Mouse (Mus musculus) right cerebral cortex, postnatal 14 days (tissue): ENCODE measurements around the gene Mrtfb.

Source experiments
- DNase-seq: peaks from one replicate; pipeline ENCODE4 v3.0.0; 2022

The Mrtfb gene

DNA sequence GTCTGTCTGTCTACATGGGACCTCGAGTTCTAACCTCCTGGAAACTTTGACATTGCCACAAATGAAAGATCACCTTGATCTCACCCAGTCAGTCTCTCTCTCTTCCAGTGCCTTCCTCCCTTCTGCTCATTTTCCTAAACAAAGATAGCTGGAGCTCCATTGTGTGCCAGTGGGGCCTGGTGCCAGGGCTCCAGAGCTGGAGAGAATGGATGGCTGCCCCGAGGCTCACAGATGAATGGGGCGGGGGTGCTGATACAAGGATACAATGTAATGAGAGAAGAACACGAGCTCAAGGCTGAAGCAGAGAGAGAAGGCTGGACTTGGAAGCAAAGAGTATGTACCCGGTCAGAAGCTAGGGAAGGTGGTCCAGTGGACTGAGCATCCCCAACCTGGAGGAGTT, 189.2 kb downstream of the Mrtfb start:
- no peak for DNase-seq

- DNase-seq: peak; percentile 17
These were observed 190.2 kb downstream of the Mrtfb start for GRCm38 (mm10) chr16:13446488-13446887.

DNA sequence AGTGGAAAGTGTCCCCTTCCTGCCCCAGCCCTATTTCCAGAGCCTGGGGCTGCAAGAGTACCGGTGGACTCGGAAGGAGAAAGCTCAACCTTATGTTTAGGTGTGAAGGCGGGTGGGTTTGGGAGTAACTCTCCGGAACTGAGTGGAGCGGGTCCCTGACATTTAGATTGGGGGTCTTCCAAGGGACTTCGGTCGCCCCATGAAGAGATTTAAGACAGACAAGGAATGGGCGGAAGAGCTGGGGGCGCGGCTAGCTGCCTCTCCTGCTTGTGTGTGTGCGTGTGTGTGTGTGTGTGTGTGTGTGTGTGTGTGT, 190.6 kb downstream of the Mrtfb start:
- no peak for DNase-seq

DNA sequence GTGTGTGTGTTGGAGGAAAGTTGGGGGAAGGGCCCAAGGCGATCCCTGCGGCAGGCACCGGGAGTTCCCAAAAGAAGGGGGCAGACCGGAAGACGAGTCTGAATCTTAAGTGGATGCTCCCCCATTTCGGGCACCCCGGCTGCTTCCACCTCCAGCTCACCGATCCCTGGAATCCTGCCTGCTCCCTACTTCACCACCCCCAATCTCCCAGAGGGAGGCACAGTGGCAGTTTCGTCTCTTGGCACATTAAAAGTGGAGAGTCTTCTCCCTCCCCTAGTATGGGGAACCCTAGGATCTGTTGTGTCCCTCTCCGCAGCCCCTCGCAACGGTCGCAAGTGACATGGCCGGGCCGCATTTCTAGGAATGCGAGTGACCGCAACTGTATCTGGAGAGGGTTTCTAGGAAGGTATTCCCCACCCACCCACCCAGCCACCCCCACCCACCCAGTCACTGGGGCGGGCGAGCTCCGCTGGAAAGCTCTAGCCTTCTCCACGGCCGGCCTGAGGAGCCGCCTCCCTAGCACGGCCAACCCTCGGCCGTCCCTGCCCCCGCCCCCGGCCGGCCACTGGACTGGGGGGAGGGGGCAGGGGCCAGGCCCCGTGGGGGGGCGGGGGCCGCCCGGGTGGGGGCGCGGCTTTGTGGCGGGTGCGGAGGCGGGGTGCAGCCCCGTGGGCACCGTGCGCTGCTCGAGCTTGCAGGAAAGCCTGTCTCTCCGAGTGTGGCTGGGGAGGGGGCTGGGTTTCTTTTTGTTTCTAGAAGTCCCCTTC, 191.2 kb downstream of the Mrtfb start:
- peak; percentile 71 for DNase-seq

GRCm38 (mm10) chr16:13448051-13448705, 191.9 kb downstream of the Mrtfb start:
- DNase-seq: peak; percentile 63

DNA sequence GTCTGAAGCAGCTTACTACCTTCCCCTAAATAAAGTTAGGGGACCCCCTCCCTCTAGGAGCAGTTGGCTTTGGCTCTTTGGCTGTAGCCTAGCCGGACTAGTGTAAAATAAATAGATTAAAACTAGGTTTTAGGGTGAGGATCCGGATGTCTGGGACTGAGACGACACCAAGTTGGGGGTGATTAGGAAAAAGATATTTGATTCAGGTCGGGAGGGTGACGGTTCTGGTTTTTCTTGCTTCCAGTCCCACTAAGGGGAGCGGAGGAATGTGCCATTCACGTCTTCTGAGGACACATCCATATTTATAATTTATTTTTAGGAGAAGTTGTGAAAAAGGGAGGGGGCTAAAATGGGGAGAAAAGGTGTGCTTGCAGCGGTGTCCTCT, 192.4 kb downstream of the Mrtfb start:
- DNase-seq: no peak

DNA sequence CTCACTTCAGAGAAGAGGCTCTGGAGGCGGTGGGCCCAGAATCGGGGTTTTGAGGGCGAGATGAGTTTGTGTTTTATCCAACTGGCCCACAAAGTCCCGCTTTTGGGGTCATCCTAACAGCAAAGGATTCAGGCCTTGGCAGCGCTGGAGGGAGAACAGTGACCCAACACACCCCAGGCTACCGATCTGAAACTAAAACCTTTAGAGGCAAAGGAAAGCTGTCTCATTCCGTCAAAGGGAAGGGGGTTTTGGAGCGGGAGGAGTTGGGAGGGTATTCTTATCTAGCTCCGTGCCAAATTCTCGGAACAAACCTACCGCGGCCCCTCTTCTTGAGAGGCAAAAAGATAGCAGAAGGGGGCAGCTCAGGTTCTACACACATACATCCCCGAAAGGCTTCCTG, 193.2 kb downstream of the Mrtfb start:
- no peak for DNase-seq

DNA sequence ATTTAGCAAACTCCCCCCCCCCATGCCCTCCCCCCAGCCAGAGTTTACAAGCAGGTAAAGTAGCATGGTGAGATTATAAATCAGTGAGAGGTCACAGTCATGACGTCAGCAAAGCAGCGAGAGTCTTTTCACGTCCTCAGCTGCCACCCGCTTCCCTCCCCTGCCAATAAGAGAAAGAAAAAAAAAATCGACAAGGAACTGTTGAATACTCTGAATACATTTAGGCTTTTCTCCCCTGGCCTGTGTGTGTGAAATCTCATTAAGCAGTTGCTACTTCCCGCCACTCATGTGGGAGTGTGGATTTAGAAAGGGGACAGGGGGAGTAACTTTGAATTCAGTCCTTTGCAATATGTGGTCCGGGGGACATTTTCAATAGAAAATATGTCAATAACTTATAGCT, 194.6 kb downstream of the Mrtfb start:
- DNase-seq: no peak

- DNase-seq: peak; percentile 31
These were observed 195.7 kb downstream of the Mrtfb start for GRCm38 (mm10) chr16:13451991-13452390.

DNA sequence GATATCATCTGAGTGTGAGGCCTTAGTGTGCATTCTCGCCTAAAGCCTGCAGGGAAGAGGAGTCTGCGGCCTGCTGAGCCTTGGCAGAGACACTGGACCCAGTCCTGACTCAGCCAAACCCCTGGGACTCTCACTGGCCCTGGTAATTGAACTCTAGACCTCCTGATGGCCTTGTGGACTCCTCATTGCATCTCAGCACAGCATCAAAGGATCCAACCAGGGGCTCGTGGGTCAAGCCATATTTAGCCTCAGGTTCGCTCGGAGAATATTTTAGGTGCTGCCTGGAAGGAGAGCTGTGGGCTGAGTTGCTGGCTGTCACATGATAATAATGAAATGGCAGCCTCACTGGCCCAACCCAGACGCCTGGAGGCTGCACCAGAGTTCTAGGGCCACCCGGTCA, 196.4 kb downstream of the Mrtfb start:
- no peak for DNase-seq

- DNase-seq: no peak
These were observed 197.8 kb downstream of the Mrtfb start for GRCm38 (mm10) chr16:13454026-13454600.

DNA sequence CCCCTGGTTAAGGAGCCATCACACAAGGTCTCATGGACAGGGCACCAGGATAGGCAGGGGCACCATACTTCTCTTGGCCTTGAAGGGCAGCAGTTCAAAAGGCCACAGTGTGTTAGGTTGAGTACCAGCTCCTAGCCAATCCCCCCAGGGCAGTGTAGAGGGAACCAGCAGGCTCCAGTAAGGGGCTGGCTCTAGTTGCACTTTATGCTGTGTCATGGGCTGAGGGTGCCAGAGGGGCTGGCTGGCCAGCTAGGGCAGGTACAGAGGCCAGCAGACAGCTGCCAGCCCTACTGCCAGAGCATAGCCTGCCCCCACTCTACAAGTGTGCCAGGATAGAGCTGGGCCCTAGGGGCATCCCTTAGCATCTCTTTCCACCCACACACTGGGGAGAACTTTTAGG, 199.3 kb downstream of the Mrtfb start:
- no peak for DNase-seq

DNA sequence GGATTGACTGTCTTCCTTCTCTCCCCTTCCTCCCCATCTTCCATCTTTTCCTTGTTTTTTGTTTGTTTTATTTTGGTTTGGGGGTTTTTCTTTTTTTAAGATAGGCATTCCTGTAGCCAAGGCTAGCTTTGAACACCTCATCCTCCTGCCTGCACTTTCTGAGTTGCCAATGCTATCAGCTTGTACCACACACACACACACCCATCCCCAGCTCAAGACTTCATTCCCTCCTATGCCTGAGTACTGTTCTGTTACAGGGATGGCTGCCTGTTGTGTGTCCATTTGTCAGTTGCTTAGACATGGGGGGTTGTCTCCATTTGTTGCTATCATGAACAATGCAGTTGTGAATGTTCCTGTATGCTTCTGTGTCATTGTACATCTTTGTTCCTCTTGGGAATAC, 202.3 kb downstream of the Mrtfb start:
- DNase-seq: no peak

- DNase-seq: no peak
These were observed 203.8 kb downstream of the Mrtfb start for GRCm38 (mm10) chr16:13460071-13460470.

DNA sequence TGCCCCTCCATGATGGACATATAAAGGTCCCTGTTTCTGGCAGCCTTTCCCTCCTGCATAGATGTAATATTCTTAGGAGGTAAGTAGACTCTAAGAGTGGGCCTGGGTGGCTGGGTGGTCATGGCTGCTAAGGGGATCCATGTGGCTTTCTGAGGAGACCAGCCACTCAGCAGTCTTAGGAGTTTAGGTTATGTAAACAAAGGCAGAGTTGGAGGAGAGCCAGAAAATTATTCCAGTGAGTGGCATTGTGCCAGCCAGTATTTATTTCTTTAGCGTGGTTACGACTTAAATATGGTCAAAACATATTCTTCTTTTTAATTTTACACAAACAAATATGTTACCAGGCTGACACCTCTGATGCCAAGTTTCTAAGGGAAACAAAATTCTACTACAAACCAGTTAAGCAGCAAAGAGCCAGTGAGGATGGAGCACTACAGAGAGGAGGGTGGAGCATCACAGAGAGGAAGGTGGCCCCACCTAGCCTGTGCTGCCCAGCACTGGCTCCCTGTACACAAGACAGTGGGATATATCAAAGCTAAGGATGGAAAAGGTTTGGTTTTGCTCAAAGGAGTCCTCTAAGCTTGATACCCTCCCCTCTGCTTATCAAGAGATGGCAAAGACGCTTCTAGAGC, 204.6 kb downstream of the Mrtfb start:
- no peak for DNase-seq

DNA sequence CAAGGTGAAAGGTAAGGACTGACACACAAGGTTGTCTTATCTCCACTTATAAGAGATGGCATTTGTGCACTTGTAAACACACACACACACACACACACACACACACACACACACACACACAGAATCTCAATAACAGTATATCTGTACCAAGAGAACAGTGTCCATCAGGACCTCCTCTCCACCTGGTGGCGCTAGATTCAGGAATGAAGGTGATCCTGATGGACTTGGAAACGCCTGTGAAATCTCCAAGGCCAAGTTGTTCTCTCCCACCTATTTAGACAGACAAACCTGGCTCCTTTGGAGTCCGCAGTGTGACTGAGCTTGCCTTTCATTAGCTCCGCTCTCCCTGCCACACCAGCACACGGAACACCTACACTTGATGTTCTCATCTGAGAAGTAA, 208.4 kb downstream of the Mrtfb start:
- no peak for DNase-seq
